9 mouse cellular contexts compared by ENCODE assay signal in the genomic region with DNA sequence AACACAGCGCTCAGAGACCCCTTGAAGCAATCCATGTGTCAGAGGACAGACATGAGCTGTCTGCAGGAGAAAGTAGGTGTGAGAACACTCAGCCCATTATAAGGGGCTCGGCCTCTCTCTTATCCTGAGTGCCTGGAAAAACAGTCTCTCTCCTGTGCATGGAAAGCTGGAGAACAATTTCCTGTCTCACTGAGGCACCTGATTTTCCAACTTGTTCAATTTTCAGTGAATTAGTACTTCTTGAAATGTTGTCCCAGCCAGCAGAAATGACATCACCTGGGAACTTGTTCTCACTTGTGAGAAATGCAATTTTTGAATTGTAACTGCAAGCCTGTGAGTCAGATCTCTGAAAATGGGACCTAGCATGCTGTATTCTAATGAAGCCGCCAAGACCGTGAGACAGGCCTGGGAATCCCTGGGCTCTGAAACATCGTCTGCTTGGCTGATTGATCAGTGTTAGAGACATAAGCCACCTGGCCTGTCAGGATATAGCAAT. TPM values are rescaled to one million over a fixed set of nuclear protein-coding genes. Genes with fewer than 3 reads are reported as not detected.
DNase-seq lines count a peak whose midpoint lies in the region; ATAC-seq lines count a peak whose summit lies in the region.
"Had no signal": no experiment of that assay in that cellular context is flagged by ENCODE, and none has a peak within 500 bp of the region (broad histone marks: within the 10 kb centered on the region; RNA-seq: fewer than 3 reads in every experiment).

No protein-coding gene starts in this region.

- no peak overlapping the region for H3K4me3 ChIP-seq in midbrain, embryonic 14.5 days (replicated peaks; ENCODE audit: low read depth, low read length)
- H3K4me3 ChIP-seq in midbrain, embryonic 15.5 days, result no peak overlapping the region
- no peak overlapping the region for H3K4me3 ChIP-seq in limb, embryonic 12.5 days (replicated peaks)
- no peak overlapping the region for H3K4me3 ChIP-seq in stomach, embryonic 16.5 days (replicated peaks; ENCODE audit: low read length)
- no peak overlapping the region for H3K4me3 ChIP-seq in kidney, embryonic 15.5 days (replicated peaks)
- H3K4me3 ChIP-seq: liver, embryonic 13.5 days had no signal

- no peaks in the 10 kb centered on the region for H3K4me1 ChIP-seq in midbrain, embryonic 14.5 days (ENCODE audit: control insufficient read depth, insufficient read depth, low read length)
- no peaks in the 10 kb centered on the region for H3K4me1 ChIP-seq in midbrain, embryonic 15.5 days
- peaks cover 17% of the 10 kb centered on the region for H3K4me1 ChIP-seq in limb, embryonic 12.5 days (replicated peaks)
- H3K4me1 ChIP-seq in stomach, embryonic 16.5 days (ENCODE audit: control insufficient read depth, insufficient read depth, low read length), result peaks cover 13% of the 10 kb centered on the region
- H3K4me1 ChIP-seq in kidney, embryonic 15.5 days, result no peaks in the 10 kb centered on the region

- H3K9me3 ChIP-seq in midbrain, embryonic 14.5 days (ENCODE audit: control insufficient read depth, low read length), result no peaks in the 10 kb centered on the region
- no peaks in the 10 kb centered on the region for H3K9me3 ChIP-seq in midbrain, embryonic 15.5 days
- H3K9me3 ChIP-seq in limb, embryonic 12.5 days, result peaks cover 4% of the 10 kb centered on the region; the same call in 1 of the 2 replicates
- no peaks in the 10 kb centered on the region for H3K9me3 ChIP-seq in stomach, embryonic 16.5 days (replicated peaks; ENCODE audit: control insufficient read depth, low read length)
- no peaks in the 10 kb centered on the region; the same call in 1 of the 2 replicates for H3K9me3 ChIP-seq in kidney, embryonic 15.5 days (replicated peaks)
- H3K9me3 ChIP-seq: liver, embryonic 13.5 days had no signal

- ATAC-seq in midbrain, embryonic 14.5 days (ENCODE audit: low FRiP score, low TSS enrichment), result no peak
- no peak for ATAC-seq in midbrain, embryonic 15.5 days (replicated peaks)
- ATAC-seq in limb, embryonic 12.5 days (ENCODE audit: insufficient number of reproducible peaks, insufficient read depth, low FRiP score, low TSS enrichment, low read depth), result peak; percentile 84
- peak; percentile 30; the same call in 1 of the 2 replicates for ATAC-seq in stomach, embryonic 16.5 days (ENCODE audit: insufficient read depth, low FRiP score)
- ATAC-seq in kidney, embryonic 15.5 days (replicated peaks; ENCODE audit: low FRiP score), result no peak

- DNase-seq in midbrain, embryonic 14.5 days, result peak; percentile 13
- DNase-seq in heart, adult 18-20 months, result peak; percentile 68 to 73
- no peak for DNase-seq in layer of hippocampus, adult 9-10 months (ENCODE audit: low spot score)
- DNase-seq in layer of hippocampus, adult 8-10 months (ENCODE audit: low spot score in 2 of 2), result no peak
- DNase-seq: liver, embryonic 13.5 days had no signal

- WGBS in midbrain, embryonic 14.5 days, result 60% methylated on average over 5 of the region's 5 CpGs
- WGBS in midbrain, embryonic 15.5 days, result 60% methylated on average over 5 of the region's 5 CpGs
- WGBS in limb, embryonic 12.5 days, result 19% methylated on average over 5 of the region's 5 CpGs
- WGBS in stomach, embryonic 16.5 days, result 37% methylated on average over 5 of the region's 5 CpGs
- 38% methylated on average over 5 of the region's 5 CpGs for WGBS in kidney, embryonic 15.5 days

- H3K9ac ChIP-seq in midbrain, embryonic 14.5 days (replicated peaks; ENCODE audit: low read length), result no peak overlapping the region
- no peak overlapping the region for H3K9ac ChIP-seq in midbrain, embryonic 15.5 days
- no peak overlapping the region for H3K9ac ChIP-seq in limb, embryonic 12.5 days (replicated peaks)
- peak overlapping the region; percentile 57 for H3K9ac ChIP-seq in stomach, embryonic 16.5 days (ENCODE audit: low read length)
- H3K9ac ChIP-seq in kidney, embryonic 15.5 days, result no peak overlapping the region
- H3K9ac ChIP-seq: liver, embryonic 13.5 days had no signal

- no peaks in the 10 kb centered on the region for H3K36me3 ChIP-seq in midbrain, embryonic 14.5 days (ENCODE audit: control insufficient read depth, insufficient read depth, low read length)
- H3K36me3 ChIP-seq in midbrain, embryonic 15.5 days (replicated peaks), result no peaks in the 10 kb centered on the region
- H3K36me3 ChIP-seq in limb, embryonic 12.5 days, result no peaks in the 10 kb centered on the region
- H3K36me3 ChIP-seq in stomach, embryonic 16.5 days (ENCODE audit: control insufficient read depth, insufficient read depth, low read length), result no peaks in the 10 kb centered on the region
- H3K36me3 ChIP-seq in kidney, embryonic 15.5 days, result no peaks in the 10 kb centered on the region
- H3K36me3 ChIP-seq: liver, embryonic 13.5 days had no signal

- H3K27me3 ChIP-seq in midbrain, embryonic 14.5 days (ENCODE audit: control insufficient read depth, insufficient read depth, low read length), result no peaks in the 10 kb centered on the region
- no peaks in the 10 kb centered on the region for H3K27me3 ChIP-seq in midbrain, embryonic 15.5 days (replicated peaks)
- no peaks in the 10 kb centered on the region for H3K27me3 ChIP-seq in limb, embryonic 12.5 days
- no peaks in the 10 kb centered on the region for H3K27me3 ChIP-seq in stomach, embryonic 16.5 days (ENCODE audit: control insufficient read depth, insufficient read depth, low read length)
- H3K27me3 ChIP-seq in kidney, embryonic 15.5 days, result no peaks in the 10 kb centered on the region
- H3K27me3 ChIP-seq: liver, embryonic 13.5 days had no signal

- H3K4me2 ChIP-seq in midbrain, embryonic 14.5 days (ENCODE audit: low read length), result no peak overlapping the region
- H3K4me2 ChIP-seq in midbrain, embryonic 15.5 days, result no peak overlapping the region
- H3K4me2 ChIP-seq in limb, embryonic 12.5 days, result no peak overlapping the region
- no peak overlapping the region for H3K4me2 ChIP-seq in stomach, embryonic 16.5 days (ENCODE audit: low read depth, low read length)
- H3K4me2 ChIP-seq in kidney, embryonic 15.5 days, result no peak overlapping the region
- H3K4me2 ChIP-seq: liver, embryonic 13.5 days had no signal

- H3K27ac ChIP-seq in midbrain, embryonic 14.5 days (replicated peaks; ENCODE audit: low read depth, low read length), result no peak overlapping the region
- no peak overlapping the region for H3K27ac ChIP-seq in midbrain, embryonic 15.5 days
- peak overlapping the region; percentile 76; the same call in 1 of the 2 replicates for H3K27ac ChIP-seq in limb, embryonic 12.5 days
- H3K27ac ChIP-seq in stomach, embryonic 16.5 days (ENCODE audit: low read length), result peak overlapping the region; percentile 85
- H3K27ac ChIP-seq in kidney, embryonic 15.5 days, result no peak overlapping the region
- H3K27ac ChIP-seq: liver, embryonic 13.5 days had no signal

RNA-seq across cellular contexts. Expression of a gene that starts 28.2 kb away (rescaled TPM):
- 54.9 and 59.8 TPM in 2 replicates for polyA plus RNA-seq in midbrain, embryonic 14.5 days (2014; fragmentation: Nextera tagmentation; extraction: Ambion mirVana)
- 58.8 and 60.4 TPM in 2 replicates for polyA plus RNA-seq in midbrain, embryonic 15.5 days (2015; fragmentation: Nextera tagmentation; extraction: Ambion mirVana)
- 100 to 1,000 TPM; 242 to 257 TPM for total RNA-seq in heart, adult 18-20 months (2021)
- 89.7 and 94.6 TPM in 2 replicates for polyA plus RNA-seq in limb, embryonic 12.5 days (2016; fragmentation: Nextera tagmentation; extraction: Ambion mirVana)
- 102 and 116 TPM in 2 replicates for polyA plus RNA-seq in stomach, embryonic 16.5 days (2015; fragmentation: Nextera tagmentation; extraction: Ambion mirVana)
- 80.7 and 87.1 TPM in 2 replicates for polyA plus RNA-seq in kidney, embryonic 15.5 days (2015; fragmentation: Nextera tagmentation; extraction: Ambion mirVana)
- total RNA-seq in layer of hippocampus, adult 8-10 months (2022), result 10 to 100 TPM; 77.2 to 90.9 (median 84.2) TPM

Comparison
In these comparisons a context has a peak if more than half of its experiments do, and no peak if none do; other contexts are left out.
1. ATAC-seq: peak in limb, embryonic 12.5 days (single experiment) and stomach, embryonic 16.5 days (single experiment); none in midbrain, embryonic 14.5 days (single experiment), midbrain, embryonic 15.5 days (single experiment) and kidney, embryonic 15.5 days (single experiment).
2. DNase-seq: peak in midbrain, embryonic 14.5 days (single experiment) and heart, adult 18-20 months (2 of 2); none in layer of hippocampus, adult 9-10 months (single experiment) and layer of hippocampus, adult 8-10 months (0 of 2).
3. H3K27ac ChIP-seq: peak in limb, embryonic 12.5 days (single experiment) and stomach, embryonic 16.5 days (single experiment); none in midbrain, embryonic 14.5 days (single experiment), midbrain, embryonic 15.5 days (single experiment) and kidney, embryonic 15.5 days (single experiment).